Mouse (Mus musculus) right cerebral cortex, adult 2 months (tissue): ENCODE measurements at regions not wholly inside any gene's neighbourhood (a gene's known extent, or its start where the extent isn't known, plus 50 kb on each side); places are given as distances from the start of the nearest gene placed in this dataset.

Experiments
- DNase-seq, 2 experiments: peaks; one replicate each; pipeline ENCODE4 v3.0.0; 2021 to 2022; ENCODE audit warnings: low spot score in 2 of 2

- DNase-seq = peak; percentile 16 to 25
Measured at GRCm38 (mm10) chr1:81516575-81517210, 439.9 kb downstream of the Nyap2 start.

DNA sequence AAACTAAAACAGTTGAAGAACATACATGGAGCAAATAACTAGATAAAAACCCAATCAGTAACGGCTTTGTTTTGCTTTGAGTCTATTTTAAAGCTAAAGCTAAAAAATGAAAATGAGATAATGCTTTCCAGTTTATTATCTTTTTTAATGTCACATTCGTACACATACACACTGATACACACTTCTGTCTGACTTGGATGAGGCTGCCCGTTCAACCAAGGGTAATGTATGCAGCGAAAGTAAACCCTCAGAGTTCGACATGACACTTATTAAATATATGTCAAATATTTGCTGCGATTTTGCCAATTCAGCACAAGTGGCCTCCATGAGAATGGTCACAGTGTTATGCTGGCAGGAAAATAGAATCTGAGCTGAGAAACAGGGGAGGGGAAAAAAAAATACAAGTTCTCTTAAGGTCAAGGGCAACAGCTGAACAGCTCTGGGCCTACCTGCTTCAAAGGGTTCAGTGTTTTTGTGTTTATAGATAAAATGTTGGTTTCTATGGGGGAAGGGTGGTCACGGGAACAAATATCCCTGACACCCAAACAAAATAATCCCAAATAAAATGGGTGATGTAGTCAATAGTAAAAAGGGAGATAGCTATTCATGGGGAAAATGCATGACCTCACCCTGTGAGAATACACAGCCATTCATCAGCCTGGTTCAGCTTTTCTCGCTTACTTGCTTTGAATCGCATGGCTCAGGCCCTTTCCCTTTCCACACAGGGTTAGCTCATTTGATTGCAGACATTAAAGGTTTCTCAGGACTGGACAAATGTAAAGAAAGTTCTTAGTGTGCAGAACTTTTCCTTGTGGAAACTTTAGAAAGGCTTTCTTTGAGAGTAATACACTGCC is 443.9 kb downstream of the Nyap2 start:
- no peak for DNase-seq

DNA sequence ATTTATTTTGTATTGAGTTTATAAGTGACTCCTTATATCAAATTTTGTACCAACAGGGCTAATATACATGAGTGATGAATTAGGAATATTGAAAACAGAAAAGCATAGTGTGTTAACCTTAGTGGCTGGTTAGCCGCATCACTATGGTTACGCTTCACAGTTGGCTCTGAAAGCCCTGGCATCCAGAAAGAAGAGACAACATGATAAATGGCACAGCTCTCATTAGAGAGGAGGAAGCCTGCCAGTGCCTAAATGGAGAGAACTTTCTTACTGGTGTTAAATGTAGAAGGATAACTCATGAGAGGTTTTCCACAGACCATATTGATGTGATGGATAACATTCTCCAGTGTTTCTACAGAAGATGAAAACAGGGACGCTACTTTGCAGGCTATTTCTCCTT is 446.2 kb downstream of the Nyap2 start:
- DNase-seq = peak in 1 of 2 experiments; percentile 5

DNA sequence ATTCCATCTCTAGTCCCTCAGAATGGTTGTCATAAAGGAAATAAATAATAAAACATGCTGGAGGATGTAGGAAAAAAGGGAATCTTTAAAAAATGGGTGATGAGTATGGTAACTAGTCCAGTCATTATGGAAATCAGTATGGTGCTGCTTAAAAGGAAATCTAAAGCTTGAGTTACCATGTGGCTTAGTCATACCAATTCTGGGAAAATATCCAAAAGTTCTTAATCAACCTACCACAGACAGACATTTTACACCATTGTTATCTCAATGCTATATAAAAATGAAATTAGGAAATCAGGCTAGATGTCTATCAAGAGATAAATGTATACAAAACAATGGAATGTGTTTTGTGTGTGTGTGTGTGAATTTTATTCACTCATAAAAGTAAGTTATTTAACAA is 449.1 kb downstream of the Nyap2 start:
- no peak for DNase-seq

DNA sequence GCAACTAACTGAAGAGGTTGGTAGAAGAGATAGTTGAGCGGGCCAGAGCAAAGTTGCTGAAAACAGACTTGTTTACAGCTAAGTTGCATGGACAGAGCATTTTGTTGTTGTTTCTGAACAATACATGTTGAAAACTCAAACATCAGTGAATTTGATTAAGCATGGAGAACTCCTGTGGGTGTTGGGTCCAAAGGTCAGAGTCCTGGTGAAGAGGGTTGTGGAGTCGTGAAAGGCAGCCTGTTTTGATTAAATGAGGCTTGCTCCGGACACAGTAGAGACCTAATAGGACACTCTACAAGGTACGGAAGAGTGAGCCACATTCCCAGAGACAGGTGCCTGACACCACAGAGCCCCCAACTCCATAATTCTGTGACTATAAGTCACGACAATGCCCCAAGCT is 461.1 kb downstream of the Nyap2 start:
- no peak for DNase-seq

DNA sequence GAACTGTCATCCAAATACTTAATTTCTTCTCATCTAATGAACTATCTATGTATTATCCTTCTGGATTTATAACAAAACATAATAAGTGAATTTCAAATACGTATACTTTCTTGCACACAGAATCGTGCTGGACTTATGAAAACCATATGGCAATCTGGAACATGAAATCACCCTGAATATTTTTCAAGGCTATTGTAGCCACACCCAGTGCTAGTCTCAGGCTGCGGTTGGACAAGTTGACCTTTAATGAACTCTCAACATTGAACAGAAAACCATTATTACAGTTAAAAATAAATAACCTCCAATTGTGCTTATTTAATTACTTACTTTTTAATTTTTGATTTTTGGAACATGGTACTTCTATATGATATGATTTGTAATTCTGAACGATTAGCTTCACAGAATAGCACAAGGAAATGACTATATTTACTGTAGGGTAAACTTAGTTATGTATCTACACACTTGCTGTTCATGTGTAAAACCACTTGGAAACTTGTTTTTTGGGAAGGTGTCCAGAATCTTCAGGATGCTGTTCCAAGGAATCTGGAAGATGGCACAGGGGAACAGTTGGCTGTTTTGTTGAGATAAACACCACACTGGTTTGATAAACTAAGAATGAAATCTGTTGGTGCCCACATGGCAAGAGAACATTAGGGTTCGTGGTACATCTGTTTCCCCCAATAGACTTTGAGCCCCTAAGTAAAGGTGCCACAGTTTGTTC is 463.0 kb downstream of the Nyap2 start:
- DNase-seq = no peak

DNA sequence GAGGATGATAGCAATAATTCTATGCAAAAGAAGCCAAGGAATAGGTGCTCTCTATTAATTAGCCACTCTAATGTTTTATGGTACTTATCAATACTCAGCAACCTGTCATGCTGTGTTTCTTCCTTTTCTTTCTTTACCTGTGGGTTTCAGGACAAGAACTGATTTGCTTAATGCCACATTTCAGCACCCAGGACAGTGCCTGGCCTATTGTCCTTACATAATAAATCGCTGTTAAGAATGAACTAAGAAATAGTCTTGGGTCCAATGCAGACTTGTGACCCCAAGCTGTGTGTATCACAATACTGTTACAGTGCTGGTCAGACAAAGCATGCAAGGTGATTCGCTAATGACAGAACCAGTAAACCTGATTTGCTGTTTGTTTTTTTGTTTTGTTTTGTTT is 472.2 kb downstream of the Nyap2 start:
- no peak for DNase-seq

GRCm38 (mm10) chr1:81549706-81550105 is 473.0 kb downstream of the Nyap2 start:
- peak in 1 of 2 experiments; percentile 2 for DNase-seq

- DNase-seq = no peak
Measured at GRCm38 (mm10) chr1:81552731-81553130, 476.0 kb downstream of the Nyap2 start.

DNA sequence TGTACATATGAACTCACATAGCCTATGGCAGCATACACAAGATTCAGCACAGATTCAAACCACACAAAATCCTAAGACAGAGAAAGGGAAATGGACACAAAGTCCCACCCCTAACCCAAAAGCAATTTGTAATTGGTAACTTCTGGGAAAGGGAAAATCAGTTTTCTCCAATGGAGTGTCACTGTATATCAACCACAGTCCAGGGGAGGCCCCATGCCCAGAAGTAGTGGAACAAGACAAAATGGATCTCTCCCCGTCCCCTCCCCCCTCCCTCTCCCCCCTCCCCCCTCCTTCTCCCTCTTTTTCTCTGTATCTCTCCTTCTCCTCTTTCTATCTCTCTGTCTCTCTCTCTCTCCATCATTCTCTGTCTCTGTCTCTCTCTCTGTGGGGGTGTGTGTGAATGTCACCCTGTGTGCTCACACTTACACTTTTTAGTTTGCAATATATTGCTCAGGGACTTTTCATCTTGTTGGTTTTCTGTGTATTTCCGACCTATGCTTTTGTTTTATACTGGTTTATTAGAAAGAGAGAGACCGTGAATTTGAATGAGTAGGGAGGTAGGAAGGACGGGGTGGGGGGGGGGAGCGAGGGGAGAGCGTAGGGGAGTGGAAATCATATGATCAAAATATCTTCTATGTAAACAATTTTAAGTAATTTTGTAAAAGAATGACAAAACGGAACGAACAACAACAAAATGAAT is 500.4 kb downstream of the Nyap2 start:
- no peak for DNase-seq

DNA sequence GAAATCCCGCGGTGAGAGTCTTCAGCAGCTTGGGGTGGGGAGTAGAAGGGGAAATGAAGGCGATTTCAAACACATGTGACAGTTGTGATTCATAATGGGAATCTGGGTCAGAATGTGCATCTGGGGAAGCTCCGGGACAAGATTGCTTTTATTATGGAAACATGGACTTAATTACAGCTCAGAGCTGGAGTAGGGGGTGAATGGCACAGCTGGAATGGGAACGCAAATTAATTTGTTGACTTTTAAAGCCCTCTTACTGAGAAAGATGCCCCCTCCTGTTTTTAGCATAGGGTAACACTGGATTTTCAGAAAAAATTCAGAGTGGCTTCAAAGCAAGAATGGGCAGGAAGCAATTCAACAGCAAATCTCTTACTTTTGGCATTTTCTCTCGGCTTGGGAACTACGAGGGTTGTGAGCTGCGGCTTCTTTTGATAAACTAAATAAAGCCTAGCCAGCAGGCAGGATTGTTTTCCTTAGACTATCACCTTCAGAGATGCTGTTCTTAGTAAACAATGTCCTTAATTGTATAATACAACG is 501.0 kb downstream of the Nyap2 start:
- DNase-seq = peak; percentile 7 to 14

DNA sequence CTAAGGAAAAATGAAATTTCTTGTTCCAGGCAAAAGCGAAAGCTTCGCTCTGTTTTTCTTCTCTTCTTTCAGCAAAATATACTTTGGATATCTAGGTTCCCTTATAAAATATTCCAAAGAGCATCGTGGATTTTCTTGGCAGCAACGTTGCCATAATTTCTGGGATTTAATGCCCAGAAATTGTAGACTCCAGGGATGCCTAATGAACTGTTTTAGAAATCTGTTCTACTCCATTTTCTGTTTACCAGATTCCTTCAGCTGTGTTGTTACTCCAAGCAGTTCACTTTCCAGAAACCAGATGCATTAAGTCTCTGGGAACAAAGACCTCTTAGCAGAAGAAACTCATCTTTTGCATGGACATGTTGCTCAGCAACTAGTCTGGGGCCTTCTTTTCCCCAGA is 504.5 kb downstream of the Nyap2 start:
- no peak for DNase-seq

- no peak for DNase-seq
Measured at GRCm38 (mm10) chr1:81587780-81588307, 511.1 kb downstream of the Nyap2 start.

GRCm38 (mm10) chr1:81591623-81592022 is 514.9 kb downstream of the Nyap2 start:
- DNase-seq = no peak

DNA sequence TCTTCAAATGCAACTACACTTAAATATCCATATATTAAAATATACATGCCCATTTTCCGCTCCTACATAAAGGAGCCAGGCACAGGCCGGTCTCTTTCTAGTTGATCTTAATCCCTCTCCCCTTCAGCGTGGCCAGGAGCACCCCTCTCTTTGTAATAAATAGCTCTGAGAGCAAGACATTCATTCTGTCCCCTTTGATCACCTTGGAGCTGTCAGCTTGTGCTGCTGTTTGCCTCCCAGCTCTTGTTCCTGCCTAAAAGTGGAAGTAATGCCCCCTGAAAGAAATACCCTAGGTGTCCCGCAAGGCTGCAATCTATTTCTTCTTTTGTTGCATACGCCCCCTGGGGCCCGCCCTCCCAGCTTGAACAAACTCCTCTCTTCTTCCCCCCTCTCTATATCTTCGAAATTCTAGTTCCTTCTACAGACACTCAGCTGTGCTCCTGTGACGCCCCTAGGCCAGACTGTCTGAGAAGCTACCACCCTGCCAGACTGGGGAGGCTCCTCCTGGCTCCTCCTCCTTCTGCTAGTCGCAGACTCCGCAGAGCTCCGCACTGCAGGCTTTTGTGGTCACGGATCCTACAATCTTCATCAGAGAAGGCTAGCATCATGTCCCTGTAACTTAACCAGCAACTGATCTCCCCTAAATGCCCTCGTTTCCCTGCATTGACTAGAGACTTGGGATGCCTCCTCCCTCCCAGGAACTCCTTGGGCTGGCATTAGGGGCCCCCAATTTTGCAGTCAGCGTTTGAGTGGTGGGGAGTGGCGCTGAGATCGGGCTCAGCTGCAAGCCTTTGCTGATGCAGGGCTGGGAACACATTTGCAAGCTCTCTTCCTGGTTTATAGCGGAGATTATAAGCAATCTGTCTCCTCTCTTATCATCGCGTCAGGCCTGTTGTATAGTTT is 516.8 kb downstream of the Nyap2 start:
- DNase-seq = peak; percentile 46 to 58

- DNase-seq = no peak
Measured at GRCm38 (mm10) chr1:81594183-81594515, 517.4 kb downstream of the Nyap2 start.

- DNase-seq = no peak
Measured at GRCm38 (mm10) chr1:81594606-81595005, 517.9 kb downstream of the Nyap2 start.

- DNase-seq = no peak
Measured at GRCm38 (mm10) chr1:81608772-81609171, 532.0 kb downstream of the Nyap2 start.

DNA sequence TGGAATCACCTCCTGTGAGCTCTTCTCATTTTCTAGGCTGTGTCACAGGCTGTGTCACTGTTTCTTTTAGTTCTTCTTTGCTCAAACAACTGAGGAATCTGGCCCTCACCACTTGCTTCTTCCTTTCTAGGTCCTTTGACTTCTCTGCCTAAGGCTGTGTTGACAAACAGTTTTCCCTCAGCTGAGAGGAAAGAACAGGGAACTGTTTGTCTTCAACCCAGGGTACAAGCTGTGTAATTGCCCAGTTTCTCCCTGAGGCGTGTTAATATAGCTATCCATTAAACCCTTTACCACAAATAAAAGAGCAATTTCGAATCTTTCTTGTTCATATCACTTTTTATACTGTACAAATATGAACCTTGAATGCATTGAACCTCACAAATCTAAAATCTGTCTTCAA is 542.1 kb downstream of the Nyap2 start:
- no peak for DNase-seq

GRCm38 (mm10) chr1:81624141-81624540 is 547.4 kb downstream of the Nyap2 start:
- DNase-seq = no peak

- no peak for DNase-seq
Measured at GRCm38 (mm10) chr1:81632704-81633103, 556.0 kb downstream of the Nyap2 start.
